Mouse (Mus musculus) hindbrain, embryonic 16.5 days (tissue): Measurements from ENCODE around the gene Klc1. TPM values are rescaled to one million over a fixed set of nuclear protein-coding genes. Genes with fewer than 3 reads are reported as not detected.

Experiments used
- ATAC-seq: fragments of 200-750 bp; cut with Nextera tagmentation; 2 replicates; pipeline ENCODE4 v1.8.0; 2017; ENCODE audit warnings: moderate TSS enrichment, moderate library complexity
- H3K27ac ChIP-seq: fragments of 300-500 bp; sonication (generic); 2 replicates; pipeline ENCODE4 v1.5.1; 2014; ENCODE audit warnings: low read depth, mild to moderate bottlenecking, control low read depth, low read length, moderate library complexity
- H3K27me3 ChIP-seq: fragments of 300-500 bp; sonication (generic); replicated peaks from 2 replicates; pipeline ENCODE4 v1.6.1; 2014; ENCODE audit warnings: low read length; ENCODE audit not compliant: control insufficient read depth, insufficient read depth
- H3K36me3 ChIP-seq: fragments of 300-500 bp; sonication (generic); 2 replicates; pipeline ENCODE4 v1.6.1; 2014; ENCODE audit warnings: mild to moderate bottlenecking, low read length, moderate library complexity, mixed read lengths; ENCODE audit not compliant: control insufficient read depth, insufficient read depth
- H3K4me1 ChIP-seq: fragments of 300-500 bp; sonication (generic); 2 replicates; pipeline ENCODE4 v1.6.1; 2014; ENCODE audit warnings: low read depth, low read length; ENCODE audit not compliant: control insufficient read depth, insufficient read depth
- H3K4me2 ChIP-seq: fragments of 300-500 bp; sonication (generic); 2 replicates; pipeline ENCODE4 v1.6.1; 2014; ENCODE audit warnings: mild to moderate bottlenecking, low read length, control low read depth, moderate library complexity
- H3K4me3 ChIP-seq: fragments of 300-500 bp; sonication (generic); 2 replicates; pipeline ENCODE4 v1.5.1; 2014; ENCODE audit warnings: mild to moderate bottlenecking, low read length, control low read depth, moderate library complexity
- H3K9ac ChIP-seq: fragments of 300-500 bp; sonication (generic); 2 replicates; pipeline ENCODE4 v1.6.1; 2014; ENCODE audit warnings: low read depth, mild to moderate bottlenecking, control low read depth, low read length, moderate library complexity
- H3K9me3 ChIP-seq: fragments of 300-500 bp; sonication (generic); 2 replicates; pipeline ENCODE4 v1.6.1; 2014; ENCODE audit warnings: mild to moderate bottlenecking, low read length, moderate library complexity; ENCODE audit not compliant: control insufficient read depth
- WGBS: fragments of 180-500 bp; shearing (Covaris S2); extraction: QIAGEN DNeasy Blood & Tissue Kit; methylation state at CpG from one replicate; pipeline ENCODE4 v1.1.7; 2014; 5-methylcytosine and 5-hydroxymethylcytosine counted together
- polyA plus RNA-seq: library from polyadenylated mRNA; unstranded; fragments of >200 nt; fragmentation: Nextera tagmentation; extraction: Ambion mirVana; gene quantifications from 2 replicates; pipeline ENCODE4 v1.2.1, GENCODE M21; 2015

Gene Klc1
- polyA plus RNA-seq, 1 experiment from 2014 or later, result 654 TPM

DNA sequence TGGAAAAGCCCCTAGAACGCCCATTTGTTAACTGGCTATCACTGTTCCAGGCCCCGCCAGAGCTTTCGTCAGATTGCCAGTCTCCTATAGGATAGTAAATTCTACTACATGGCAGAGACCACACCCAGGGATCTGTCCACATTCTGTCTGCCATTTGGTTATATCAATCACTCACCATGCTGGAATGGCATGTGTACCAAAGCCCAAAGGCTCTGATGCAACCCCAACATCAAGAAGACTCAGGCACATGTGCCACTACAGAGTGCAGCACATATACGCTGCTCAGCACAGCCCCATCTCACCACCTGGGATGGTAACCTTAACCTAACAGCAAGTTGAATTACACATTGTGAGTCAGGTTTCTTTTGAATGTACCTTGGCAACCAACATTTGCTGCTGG lies 87.3 kb downstream of the Klc1 start:
- Histone ChIP-seq H3K9me3 (no peaks in the 10 kb centered on the region), H3K4me1 (no peaks in the 10 kb centered on the region), H3K4me2 (no peak overlapping the region), H3K27me3 (no peaks in the 10 kb centered on the region), H3K27ac (no peak overlapping the region), H3K36me3 (peaks cover 2% of the 10 kb centered on the region; the same call in 1 of the 2 replicates), H3K4me3 (no peak overlapping the region), H3K9ac (no peak overlapping the region)
- WGBS, result 91% methylated on average over 4 of the region's 4 CpGs
- no peak for ATAC-seq

DNA sequence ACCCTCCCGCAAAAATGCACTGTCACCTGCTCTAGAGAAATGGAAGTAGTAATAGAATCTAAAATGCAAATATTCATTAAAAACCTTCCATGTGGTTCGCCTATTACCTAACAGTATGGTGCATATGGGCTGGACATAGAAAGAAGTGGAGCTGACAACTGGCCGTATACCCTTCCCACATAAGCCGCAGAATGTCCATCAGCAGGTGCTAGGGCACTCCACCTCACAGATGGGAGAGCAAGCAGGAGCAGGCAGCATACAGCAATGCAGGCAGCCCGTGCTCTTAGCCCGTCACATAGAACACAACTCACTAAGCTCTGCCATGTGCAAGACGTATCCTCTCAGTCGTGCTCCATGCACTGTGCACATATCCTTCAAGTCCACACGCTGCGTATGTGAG lies 88.2 kb downstream of the Klc1 start:
- Histone ChIP-seq H3K36me3 (peaks cover 2% of the 10 kb centered on the region; the same call in 1 of the 2 replicates), H3K27ac (no peak overlapping the region), H3K4me2 (no peak overlapping the region), H3K4me3 (no peak overlapping the region), H3K27me3 (no peaks in the 10 kb centered on the region), H3K4me1 (no peaks in the 10 kb centered on the region), H3K9me3 (no peaks in the 10 kb centered on the region), H3K9ac (no peak overlapping the region)
- 85% methylated on average over 10 of the region's 10 CpGs for WGBS
- no peak; the same call in 1 of the 2 replicates for ATAC-seq

DNA sequence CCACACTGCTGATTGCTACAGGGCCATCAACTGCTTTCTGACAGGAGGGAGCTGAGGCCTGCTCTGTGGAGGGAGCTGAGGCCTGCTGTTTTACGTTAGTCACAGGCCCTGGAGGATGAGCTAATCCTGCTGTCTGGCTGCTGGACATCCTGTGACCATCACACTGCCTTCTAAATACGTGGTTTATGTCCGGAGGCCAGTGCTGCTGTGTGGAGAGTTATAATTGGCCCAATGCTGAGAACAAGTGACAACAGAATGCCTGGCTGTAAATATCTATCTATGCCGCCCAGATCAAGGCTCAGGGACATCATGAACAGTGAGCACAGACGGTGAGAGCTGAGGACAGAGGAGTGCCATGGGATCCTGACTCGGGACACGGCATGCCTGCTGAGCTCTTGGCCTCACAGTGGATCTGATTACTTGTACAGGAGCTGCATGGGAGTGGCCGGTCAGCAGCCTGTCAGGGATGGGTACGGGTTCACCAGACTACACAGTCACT lies 89.7 kb downstream of the Klc1 start:
- H3K4me1 ChIP-seq, result no peaks in the 10 kb centered on the region
- 72% methylated on average over 9 of the region's 9 CpGs for WGBS
- no peak overlapping the region for H3K9ac ChIP-seq

DNA sequence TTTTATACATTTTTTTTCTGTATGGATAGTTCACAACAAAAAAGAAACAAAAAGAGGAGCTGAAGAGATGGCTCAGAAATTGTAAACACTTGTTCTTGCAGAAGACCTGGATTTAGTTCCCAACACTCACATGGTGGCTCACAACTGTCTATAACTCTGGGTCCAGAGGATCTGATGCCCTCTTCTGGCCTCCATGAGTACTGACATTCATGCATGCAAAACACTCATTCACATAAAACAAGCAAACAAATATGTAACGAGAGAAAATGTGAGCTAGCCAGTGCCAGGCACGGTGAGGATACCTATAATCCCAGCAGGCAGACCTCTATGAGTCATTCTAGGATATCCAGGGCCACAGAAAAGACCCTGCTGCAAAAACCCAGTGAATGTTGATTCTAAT lies 92.6 kb downstream of the Klc1 start:
- WGBS, result 53% methylated on average over 2 of the region's 2 CpGs
- H3K4me2 ChIP-seq, result no peak overlapping the region
- H3K9me3 ChIP-seq, result no peaks in the 10 kb centered on the region
- no peaks in the 10 kb centered on the region for H3K27me3 ChIP-seq
- H3K36me3 ChIP-seq, result no peaks in the 10 kb centered on the region
- no peak overlapping the region for H3K9ac ChIP-seq
- no peak overlapping the region for H3K27ac ChIP-seq
- no peaks in the 10 kb centered on the region for H3K4me1 ChIP-seq
- ATAC-seq, result no peak
- no peak overlapping the region for H3K4me3 ChIP-seq

More for the DNA sequence above, 89.7 kb downstream of the Klc1 start:
- no peak overlapping the region for H3K27ac ChIP-seq
- no peak overlapping the region for H3K4me2 ChIP-seq
- H3K4me3 ChIP-seq, result no peak overlapping the region
- no peaks in the 10 kb centered on the region for H3K27me3 ChIP-seq
- ATAC-seq, result no peak
- no peaks in the 10 kb centered on the region for H3K9me3 ChIP-seq
- H3K36me3 ChIP-seq, result no peaks in the 10 kb centered on the region

DNA sequence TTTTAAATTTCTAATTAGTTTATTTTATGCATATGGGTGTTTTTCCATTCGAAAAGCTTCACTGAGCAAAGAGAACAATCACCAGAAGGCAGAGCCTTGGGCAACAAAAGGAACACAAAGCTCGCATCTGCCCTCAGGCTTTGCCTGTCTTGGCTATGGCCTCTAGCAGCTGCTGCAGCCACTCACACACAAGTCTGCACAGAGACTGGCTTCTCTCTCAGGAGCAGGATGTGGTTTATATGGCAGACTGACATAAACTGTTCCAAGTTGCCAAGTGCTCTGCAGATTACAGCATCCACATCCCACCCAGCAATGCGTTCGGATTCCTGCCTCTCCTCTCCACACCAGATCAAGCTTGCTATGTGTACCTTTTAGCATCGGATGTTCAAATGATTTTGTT lies 93.1 kb downstream of the Klc1 start:
- WGBS, result 71% methylated on average over 5 of the region's 5 CpGs
- Histone ChIP-seq H3K27me3 (no peaks in the 10 kb centered on the region), H3K4me2 (no peak overlapping the region), H3K4me1 (no peaks in the 10 kb centered on the region), H3K4me3 (no peak overlapping the region), H3K27ac (no peak overlapping the region), H3K36me3 (no peaks in the 10 kb centered on the region), H3K9ac (no peak overlapping the region), H3K9me3 (no peaks in the 10 kb centered on the region)
- no peak for ATAC-seq

DNA sequence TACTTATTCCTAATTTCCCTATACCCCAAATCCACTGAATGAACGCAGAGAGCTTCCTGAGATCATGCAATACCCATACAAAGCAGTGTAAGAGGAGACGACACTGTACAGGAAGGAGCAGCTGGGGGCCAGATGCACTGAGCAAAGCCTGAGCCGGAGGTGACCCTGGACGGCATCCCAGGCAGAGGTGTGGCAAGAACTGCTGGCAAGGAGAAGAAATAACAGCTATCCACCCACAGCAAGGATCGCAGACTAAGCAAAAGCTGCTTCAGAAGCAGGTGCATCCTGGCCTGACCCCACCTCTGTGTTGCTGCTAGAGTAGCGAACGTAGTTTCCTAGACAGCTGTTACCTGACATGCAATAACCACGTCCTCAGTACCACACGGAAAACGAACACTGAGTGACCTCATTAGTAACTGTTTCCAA lies 94.4 kb downstream of the Klc1 start:
- Histone ChIP-seq H3K4me2 (no peak overlapping the region), H3K27me3 (no peaks in the 10 kb centered on the region), H3K27ac (no peak overlapping the region), H3K4me3 (no peak overlapping the region), H3K9ac (no peak overlapping the region), H3K4me1 (no peaks in the 10 kb centered on the region), H3K9me3 (no peaks in the 10 kb centered on the region), H3K36me3 (no peaks in the 10 kb centered on the region)
- ATAC-seq, result no peak
- 68% methylated on average over 10 of the region's 10 CpGs for WGBS

DNA sequence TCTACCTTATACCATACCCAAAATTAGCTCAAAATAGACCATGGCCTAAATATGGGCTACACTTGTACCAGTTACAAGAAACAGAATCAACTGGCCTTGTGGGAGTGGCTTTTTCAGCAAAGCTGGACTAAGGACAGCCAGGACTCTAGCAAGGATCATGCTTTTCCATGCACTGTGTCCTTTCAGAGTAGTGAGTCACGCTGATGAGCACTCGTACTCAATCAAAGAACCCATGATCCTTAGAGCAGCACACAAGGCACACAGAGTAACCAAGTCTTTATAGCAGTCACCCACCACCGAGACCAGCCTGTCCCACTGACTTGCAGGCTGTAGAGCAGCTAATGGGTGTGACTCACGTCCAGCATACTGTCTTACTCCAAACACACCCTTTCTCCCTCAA lies 94.9 kb downstream of the Klc1 start:
- H3K27ac ChIP-seq, result no peak overlapping the region
- H3K4me1 ChIP-seq, result no peaks in the 10 kb centered on the region
- no peaks in the 10 kb centered on the region for H3K9me3 ChIP-seq
- H3K27me3 ChIP-seq, result no peaks in the 10 kb centered on the region
- H3K4me2 ChIP-seq, result no peak overlapping the region
- ATAC-seq, result no peak
- H3K9ac ChIP-seq, result no peak overlapping the region
- H3K36me3 ChIP-seq, result no peaks in the 10 kb centered on the region
- no peak overlapping the region for H3K4me3 ChIP-seq
- WGBS, result 68% methylated on average over 4 of the region's 4 CpGs

DNA sequence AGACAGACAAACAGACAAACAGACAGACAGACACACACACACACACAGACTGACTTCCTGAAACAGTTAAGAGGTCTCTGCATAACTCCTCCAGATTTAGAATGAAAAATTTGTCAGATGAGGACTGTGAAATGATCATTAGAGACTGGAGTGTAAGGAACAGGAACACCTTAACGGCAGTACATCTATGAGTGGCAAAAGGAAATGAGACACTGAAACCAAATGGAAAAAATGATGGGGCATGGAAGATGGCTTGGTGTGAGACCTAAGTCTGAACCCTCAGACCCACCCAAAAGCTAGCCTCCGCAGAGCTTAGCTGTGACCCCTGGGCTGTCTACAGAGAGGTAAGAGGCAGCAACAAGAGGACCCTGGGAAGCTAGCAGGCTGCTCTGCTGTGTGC lies 96.8 kb downstream of the Klc1 start:
- Histone ChIP-seq H3K9ac (no peak overlapping the region), H3K4me2 (no peak overlapping the region), H3K4me1 (no peaks in the 10 kb centered on the region), H3K9me3 (no peaks in the 10 kb centered on the region), H3K27ac (no peak overlapping the region), H3K4me3 (no peak overlapping the region), H3K36me3 (no peaks in the 10 kb centered on the region), H3K27me3 (no peaks in the 10 kb centered on the region)
- WGBS, result 91% methylated on average over 2 of the region's 2 CpGs
- ATAC-seq, result no peak
